Mouse (Mus musculus) olfactory bulb, adult 2 months (tissue): ENCODE measurements around the gene Gpr158.

Source experiments
- CTCF ChIP-seq: fragments of 200-500 bp; IDR thresholded peaks from 2 replicates; pipeline ENCODE4 v1.5.1; 2012; ENCODE audit warnings: low read depth, mild to moderate bottlenecking, low read length, moderate library complexity; ENCODE audit not compliant: insufficient read depth
- POLR2A ChIP-seq: fragments of 200-500 bp; IDR thresholded peaks from 2 replicates; pipeline ENCODE4 v1.6.1; 2012; ENCODE audit warnings: mild to moderate bottlenecking, low read depth, low read length, moderate library complexity; ENCODE audit not compliant: insufficient read depth

- TF ChIP-seq CTCF (no peak), POLR2A (no peak)
These were observed 23.5 kb upstream of the Gpr158 start for GRCm38 (mm10) chr2:21343821-21344220.
